Mouse (Mus musculus) forebrain, embryonic 12.5 days (tissue): Measurements from ENCODE around the gene Mobp. TPM values are rescaled to one million over a fixed set of nuclear protein-coding genes. Genes with fewer than 3 reads are reported as not detected.

Experiments
- ATAC-seq: fragments of 200-750 bp; cut with Nextera tagmentation; 2 replicates; pipeline ENCODE4 v1.8.0; 2017; ENCODE audit warnings: moderate TSS enrichment; ENCODE audit not compliant: low FRiP score
- H3K27ac ChIP-seq: fragments of 300-500 bp; sonication (generic); 2 replicates; pipeline ENCODE4 v1.5.1; 2016; ENCODE audit warnings: mild to moderate bottlenecking
- H3K27me3 ChIP-seq: fragments of 300-500 bp; sonication (generic); 2 replicates; pipeline ENCODE4 v1.6.1; 2016; ENCODE audit warnings: mild to moderate bottlenecking
- H3K36me3 ChIP-seq: fragments of 300-500 bp; sonication (generic); replicated peaks from 2 replicates; pipeline ENCODE4 v1.6.1; 2016; ENCODE audit warnings: mild to moderate bottlenecking
- H3K4me1 ChIP-seq: fragments of 300-500 bp; sonication (generic); 2 replicates; pipeline ENCODE4 v1.6.1; 2016
- H3K4me2 ChIP-seq: fragments of 300-500 bp; sonication (generic); 2 replicates; pipeline ENCODE4 v1.6.1; 2016; ENCODE audit warnings: mild to moderate bottlenecking, moderate library complexity
- H3K4me3 ChIP-seq: fragments of 300-500 bp; sonication (generic); replicated peaks from 2 replicates; pipeline ENCODE4 v1.5.1; 2016; ENCODE audit warnings: mild to moderate bottlenecking
- H3K9ac ChIP-seq: fragments of 300-500 bp; sonication (generic); 2 replicates; pipeline ENCODE4 v1.6.1; 2016; ENCODE audit warnings: mild to moderate bottlenecking
- H3K9me3 ChIP-seq: fragments of 300-500 bp; sonication (generic); 2 replicates; pipeline ENCODE4 v1.6.1; 2016
- WGBS: fragments of 180-500 bp; shearing (Covaris S2); methylation state at CpG from one replicate; pipeline ENCODE4 v1.1.7; 2016; 5-methylcytosine and 5-hydroxymethylcytosine counted together
- polyA plus RNA-seq: library from polyadenylated mRNA; unstranded; fragments of >200 nt; fragmentation: Nextera tagmentation; extraction: Ambion mirVana; gene quantifications from 2 replicates; pipeline ENCODE4 v1.2.1, GENCODE M21; 2016

Gene Mobp
- polyA plus RNA-seq, 1 experiment from 2014 or later, result 1.7 TPM

GRCm38 (mm10) chr9:120191362-120192098, 42.0 kb downstream of the Mobp start:
- WGBS, result 29% methylated on average over 21 of the region's 21 CpGs
- Histone ChIP-seq H3K36me3 (no peaks in the 10 kb centered on the region), H3K27ac (no peak overlapping the region), H3K27me3 (no peaks in the 10 kb centered on the region; the same call in 1 of the 2 replicates), H3K4me1 (no peaks in the 10 kb centered on the region; the same call in 1 of the 2 replicates), H3K9me3 (no peaks in the 10 kb centered on the region), H3K9ac (peak overlapping the region; percentile 55), H3K4me3 (peak overlapping the region; percentile 38), H3K4me2 (peak overlapping the region; percentile 57)
- peak; percentile 89 for ATAC-seq

- H3K36me3 ChIP-seq, result no peaks in the 10 kb centered on the region
- H3K4me3 ChIP-seq, result no peak overlapping the region
- ATAC-seq, result no peak
- no peaks in the 10 kb centered on the region; the same call in 1 of the 2 replicates for H3K27me3 ChIP-seq
- no peak overlapping the region for H3K27ac ChIP-seq
- H3K9ac ChIP-seq, result no peak overlapping the region
- no peak overlapping the region for H3K4me2 ChIP-seq
- no peaks in the 10 kb centered on the region; the same call in 1 of the 2 replicates for H3K4me1 ChIP-seq
- no peaks in the 10 kb centered on the region for H3K9me3 ChIP-seq
- WGBS, result 82% methylated on average over 7 of the region's 7 CpGs
These were observed 43.2 kb downstream of the Mobp start for GRCm38 (mm10) chr9:120192742-120193141.

GRCm38 (mm10) chr9:120200873-120201272, 51.4 kb downstream of the Mobp start:
- ATAC-seq, result no peak
- Histone ChIP-seq H3K9ac (no peak overlapping the region), H3K27ac (no peak overlapping the region), H3K4me2 (no peak overlapping the region), H3K27me3 (peaks cover 6% of the 10 kb centered on the region; the same call in 1 of the 2 replicates), H3K4me3 (no peak overlapping the region), H3K4me1 (no peaks in the 10 kb centered on the region), H3K9me3 (no peaks in the 10 kb centered on the region), H3K36me3 (no peaks in the 10 kb centered on the region)
- WGBS, result 66% methylated on average over 4 of the region's 4 CpGs

GRCm38 (mm10) chr9:120201743-120202142, 52.2 kb downstream of the Mobp start:
- H3K4me2 ChIP-seq, result no peak overlapping the region
- no peaks in the 10 kb centered on the region for H3K36me3 ChIP-seq
- H3K27ac ChIP-seq, result no peak overlapping the region
- no peak for ATAC-seq
- no peaks in the 10 kb centered on the region for H3K4me1 ChIP-seq
- no peak overlapping the region for H3K4me3 ChIP-seq
- no peaks in the 10 kb centered on the region for H3K9me3 ChIP-seq
- no peak overlapping the region for H3K9ac ChIP-seq
- WGBS, result 88% methylated on average over 7 of the region's 7 CpGs
- H3K27me3 ChIP-seq, result peaks cover 6% of the 10 kb centered on the region; the same call in 1 of the 2 replicates

- Histone ChIP-seq H3K36me3 (no peaks in the 10 kb centered on the region), H3K4me3 (no peak overlapping the region), H3K9me3 (no peaks in the 10 kb centered on the region), H3K27me3 (peaks cover 6% of the 10 kb centered on the region; the same call in 1 of the 2 replicates), H3K4me1 (no peaks in the 10 kb centered on the region), H3K9ac (no peak overlapping the region), H3K27ac (no peak overlapping the region), H3K4me2 (peak overlapping the region; percentile 15; the same call in 1 of the 2 replicates)
- 27% methylated on average over 12 of the region's 12 CpGs for WGBS
- no peak for ATAC-seq
These were observed 53.2 kb downstream of the Mobp start for GRCm38 (mm10) chr9:120202683-120203082.

GRCm38 (mm10) chr9:120203936-120204335, 54.4 kb downstream of the Mobp start:
- no peak; the same call in 1 of the 2 replicates for ATAC-seq
- WGBS, result 92% methylated on average over 10 of the region's 10 CpGs
- Histone ChIP-seq H3K4me3 (no peak overlapping the region), H3K36me3 (no peaks in the 10 kb centered on the region), H3K27ac (no peak overlapping the region), H3K9ac (no peak overlapping the region), H3K4me1 (no peaks in the 10 kb centered on the region), H3K9me3 (no peaks in the 10 kb centered on the region), H3K27me3 (peaks cover 6% of the 10 kb centered on the region; the same call in 1 of the 2 replicates), H3K4me2 (no peak overlapping the region)

GRCm38 (mm10) chr9:120206897-120207296, 57.4 kb downstream of the Mobp start:
- no peak overlapping the region for H3K4me3 ChIP-seq
- H3K36me3 ChIP-seq, result no peaks in the 10 kb centered on the region
- H3K27ac ChIP-seq, result no peak overlapping the region
- ATAC-seq, result no peak
- no peak overlapping the region for H3K4me2 ChIP-seq
- WGBS, result 82% methylated on average over 17 of the region's 17 CpGs
- H3K27me3 ChIP-seq, result 0 out of 2 replicates have a peak, but pooled peaks cover 2% of the 10 kb centered on the region
- no peak overlapping the region for H3K9ac ChIP-seq
- H3K4me1 ChIP-seq, result no peaks in the 10 kb centered on the region
- H3K9me3 ChIP-seq, result no peaks in the 10 kb centered on the region

- H3K9me3 ChIP-seq, result no peaks in the 10 kb centered on the region
- H3K4me2 ChIP-seq, result no peak overlapping the region
- no peaks in the 10 kb centered on the region for H3K4me1 ChIP-seq
- H3K9ac ChIP-seq, result no peak overlapping the region
- H3K27ac ChIP-seq, result no peak overlapping the region
- 75% methylated on average over 4 of the region's 4 CpGs for WGBS
- no peak overlapping the region for H3K4me3 ChIP-seq
- H3K27me3 ChIP-seq, result no peaks in the 10 kb centered on the region; the same call in 1 of the 2 replicates
- no peak for ATAC-seq
- no peaks in the 10 kb centered on the region for H3K36me3 ChIP-seq
These were observed 60.6 kb downstream of the Mobp start for GRCm38 (mm10) chr9:120210068-120210467.

- Histone ChIP-seq H3K9me3 (no peaks in the 10 kb centered on the region), H3K27ac (no peak overlapping the region)
- ATAC-seq, result no peak
These were observed 61.4 kb downstream of the Mobp start for GRCm38 (mm10) chr9:120210865-120211264.

GRCm38 (mm10) chr9:120212936-120213335, 63.4 kb downstream of the Mobp start:
- Histone ChIP-seq H3K4me3 (no peak overlapping the region), H3K27ac (no peak overlapping the region), H3K9me3 (no peaks in the 10 kb centered on the region), H3K36me3 (no peaks in the 10 kb centered on the region), H3K4me2 (no peak overlapping the region), H3K27me3 (no peaks in the 10 kb centered on the region; the same call in 1 of the 2 replicates), H3K4me1 (0 out of 2 replicates have a peak, but pooled peaks cover 5% of the 10 kb centered on the region), H3K9ac (no peak overlapping the region)
- 81% methylated on average over 6 of the region's 6 CpGs for WGBS
- no peak for ATAC-seq

More at GRCm38 (mm10) chr9:120210865-120211264, 61.4 kb downstream of the Mobp start:
- 0 out of 2 replicates have a peak, but pooled peaks cover 3% of the 10 kb centered on the region for H3K4me1 ChIP-seq
- no peaks in the 10 kb centered on the region; the same call in 1 of the 2 replicates for H3K27me3 ChIP-seq
- H3K36me3 ChIP-seq, result no peaks in the 10 kb centered on the region
- no peak overlapping the region for H3K4me3 ChIP-seq
- 76% methylated on average over 4 of the region's 4 CpGs for WGBS
- H3K9ac ChIP-seq, result no peak overlapping the region
- no peak overlapping the region for H3K4me2 ChIP-seq

- no peaks in the 10 kb centered on the region for H3K36me3 ChIP-seq
- H3K4me3 ChIP-seq, result no peak overlapping the region
- H3K27me3 ChIP-seq, result no peaks in the 10 kb centered on the region; the same call in 1 of the 2 replicates
- H3K27ac ChIP-seq, result no peak overlapping the region
- H3K4me2 ChIP-seq, result no peak overlapping the region
- H3K4me1 ChIP-seq, result 0 out of 2 replicates have a peak, but pooled peaks cover 5% of the 10 kb centered on the region
- no peaks in the 10 kb centered on the region for H3K9me3 ChIP-seq
- WGBS, result 87% methylated on average over 11 of the region's 11 CpGs
- ATAC-seq, result no peak
- H3K9ac ChIP-seq, result no peak overlapping the region
These were observed 65.5 kb downstream of the Mobp start for GRCm38 (mm10) chr9:120214978-120215495.

GRCm38 (mm10) chr9:120219411-120219810, 69.9 kb downstream of the Mobp start:
- no peaks in the 10 kb centered on the region for H3K27me3 ChIP-seq
- no peak overlapping the region for H3K4me3 ChIP-seq
- H3K4me2 ChIP-seq, result no peak overlapping the region
- no peak overlapping the region for H3K9ac ChIP-seq
- no peak overlapping the region for H3K27ac ChIP-seq
- H3K4me1 ChIP-seq, result 0 out of 2 replicates have a peak, but pooled peaks cover 8% of the 10 kb centered on the region
- no peaks in the 10 kb centered on the region for H3K9me3 ChIP-seq
- ATAC-seq, result no peak
- 68% methylated on average over 3 of the region's 3 CpGs for WGBS
- no peaks in the 10 kb centered on the region for H3K36me3 ChIP-seq
